Mouse (Mus musculus): ENCODE results near the gene Chml. TPM values are rescaled to one million over a fixed set of nuclear protein-coding genes. Genes with fewer than 3 reads are reported as not detected.

The Chml gene
- total and polyA plus RNA-seq, 3 experiments, result 4.4 to 16.0 TPM; not detected in 1

GRCm38 (mm10) chr1:175707599-175707998 is 14.9 kb upstream of the Chml start:
- no peak overlapping the region for H3K4me3 ChIP-seq (ENCODE audit: control insufficient read depth in 1 of 2, insufficient read depth in 1 of 2, low read depth in 2 of 2, low read length in 2 of 2)
- no peak for TF ChIP-seq GATA1 (IDR thresholded peaks at IDR 0.05; ENCODE audit: low read depth, low read length)
- TF ChIP-seq ELF1 (IDR thresholded peaks at IDR 0.05; ENCODE audit: low read depth, low read length), result no peak
- TF ChIP-seq ZNF384 (IDR thresholded peaks at IDR 0.05; ENCODE audit: low read depth, low read length), result no peak
- no peak for TF ChIP-seq MEF2A (IDR thresholded peaks at IDR 0.05; ENCODE audit: extremely low read depth, insufficient replicate concordance, low read depth, low read length, poor library complexity, severe bottlenecking)
- TF ChIP-seq USF2 (IDR thresholded peaks at IDR 0.05; ENCODE audit: borderline replicate concordance in 1 of 2, insufficient read depth in 1 of 2, low read depth in 1 of 2, low read length in 2 of 2), result no peak
- no peak for TF ChIP-seq ZMIZ1 (IDR thresholded peaks at IDR 0.05; ENCODE audit: low read depth, low read length)
- TF ChIP-seq POLR2AphosphoS2 (IDR thresholded peaks at IDR 0.05; ENCODE audit: low read length), result no peak
- TF ChIP-seq ETS1 (IDR thresholded peaks at IDR 0.05; ENCODE audit: low read depth, low read length), result no peak
- no peak for TF ChIP-seq E2F4 (IDR thresholded peaks at IDR 0.05; ENCODE audit: borderline replicate concordance, low read depth, low read length)
- TF ChIP-seq MXI1 (IDR thresholded peaks at IDR 0.05; ENCODE audit: low read depth, low read length), result no peak
- no peak for TF ChIP-seq CHD2 (IDR thresholded peaks at IDR 0.05; ENCODE audit: low read length)
- no peak for TF ChIP-seq MAFK (IDR thresholded peaks at IDR 0.05; ENCODE audit: borderline replicate concordance, low read depth, low read length)
- no peak for TF ChIP-seq MYB (IDR thresholded peaks at IDR 0.05; ENCODE audit: low read depth, low read length)
- no peak for TF ChIP-seq ZKSCAN1 (IDR thresholded peaks at IDR 0.05; ENCODE audit: low read depth, low read length)
- TF ChIP-seq EP300 (IDR thresholded peaks at IDR 0.05; ENCODE audit: low read depth in 1 of 2, low read length in 2 of 2), result no peak
- no peak for TF ChIP-seq CTCF (IDR thresholded peaks at IDR 0.05 in 2 of 3, conservative IDR thresholded peaks at IDR 0.05 in 1 of 3; ENCODE audit: control insufficient read depth in 1 of 3, insufficient read depth in 1 of 3, low read depth in 2 of 3, low read length in 3 of 3, poor library complexity in 1 of 3, severe bottlenecking in 1 of 3)
- no peak for TF ChIP-seq POLR2A (IDR thresholded peaks at IDR 0.05; ENCODE audit: control insufficient read depth in 1 of 2, insufficient read depth in 1 of 2, low read depth in 1 of 2, low read length in 2 of 2, poor library complexity in 1 of 2)
- TF ChIP-seq KAT2A (conservative IDR thresholded peaks at IDR 0.05; ENCODE audit: low read depth, low read length), result no peak
- TF ChIP-seq TBP (IDR thresholded peaks at IDR 0.05; ENCODE audit: low read depth, low read length), result no peak
- TF ChIP-seq MYC (IDR thresholded peaks at IDR 0.05; ENCODE audit: low read depth, low read length), result no peak
- no peaks in the 10 kb centered on the region for H3K36me3 ChIP-seq (ENCODE audit: control insufficient read depth in 1 of 2, insufficient read depth in 2 of 2, low read length in 2 of 2)
- H3K4me1 ChIP-seq (ENCODE audit: control insufficient read depth in 1 of 2, insufficient read depth in 2 of 2, low read length in 2 of 2), result no peaks in the 10 kb centered on the region
- no peak overlapping the region for H3K9ac ChIP-seq (ENCODE audit: control insufficient read depth, low read depth, low read length, poor library complexity, severe bottlenecking)
- DNase-seq (ENCODE audit: low read depth, low spot score), result no peak
- H3K79me2 ChIP-seq (ENCODE audit: control insufficient read depth, insufficient read depth, low read length, poor library complexity), result no peaks in the 10 kb centered on the region
- H3K27ac ChIP-seq (ENCODE audit: control insufficient read depth, low read depth, low read length), result no peak overlapping the region
- H3K9me3 ChIP-seq (replicated peaks; ENCODE audit: insufficient read depth, low read length), result no peaks in the 10 kb centered on the region
- no peaks in the 10 kb centered on the region for H3K27me3 ChIP-seq (ENCODE audit: control insufficient read depth in 1 of 2, insufficient read depth in 2 of 2, low read length in 2 of 2)

- no peak for DNase-seq (ENCODE audit: low read depth, low spot score)
- no peaks in the 10 kb centered on the region for H3K36me3 ChIP-seq (ENCODE audit: control insufficient read depth in 1 of 2, insufficient read depth in 2 of 2, low read length in 2 of 2)
- H3K79me2 ChIP-seq (ENCODE audit: control insufficient read depth, insufficient read depth, low read length, poor library complexity), result no peaks in the 10 kb centered on the region
- no peaks in the 10 kb centered on the region for H3K27me3 ChIP-seq (ENCODE audit: control insufficient read depth in 1 of 2, insufficient read depth in 2 of 2, low read length in 2 of 2)
- H3K4me3 ChIP-seq (ENCODE audit: control insufficient read depth in 1 of 2, insufficient read depth in 1 of 2, low read depth in 2 of 2, low read length in 2 of 2), result no peak overlapping the region
- no peaks in the 10 kb centered on the region for H3K9me3 ChIP-seq (replicated peaks; ENCODE audit: insufficient read depth, low read length)
- H3K27ac ChIP-seq (ENCODE audit: control insufficient read depth, low read depth, low read length), result no peak overlapping the region
- H3K4me1 ChIP-seq (ENCODE audit: control insufficient read depth in 1 of 2, insufficient read depth in 2 of 2, low read length in 2 of 2), result no peaks in the 10 kb centered on the region
- no peak for TF ChIP-seq SIN3A (IDR thresholded peaks at IDR 0.05; ENCODE audit: low read length)
- no peak for TF ChIP-seq NELFE (IDR thresholded peaks at IDR 0.05; ENCODE audit: low read depth, low read length)
- TF ChIP-seq CHD1 (IDR thresholded peaks at IDR 0.05; ENCODE audit: low read depth, low read length), result no peak
- no peak for TF ChIP-seq ZKSCAN1 (IDR thresholded peaks at IDR 0.05; ENCODE audit: low read depth, low read length)
- TF ChIP-seq UBTF (IDR thresholded peaks at IDR 0.05; ENCODE audit: borderline replicate concordance, insufficient read depth, low read depth, low read length), result no peak
- TF ChIP-seq POLR2AphosphoS5 (IDR thresholded peaks at IDR 0.05; ENCODE audit: borderline replicate concordance, low read depth, low read length), result no peak
- TF ChIP-seq GABPA (IDR thresholded peaks at IDR 0.05; ENCODE audit: low read depth, low read length), result no peak
- TF ChIP-seq BHLHE40 (IDR thresholded peaks at IDR 0.05; ENCODE audit: borderline replicate concordance, low read depth, low read length), result no peak
- no peak for TF ChIP-seq MYC (IDR thresholded peaks at IDR 0.05; ENCODE audit: low read depth, low read length)
- no peak for TF ChIP-seq JUND (IDR thresholded peaks at IDR 0.05; ENCODE audit: low read depth, low read length)
- H3K9ac ChIP-seq (ENCODE audit: control insufficient read depth, low read depth, low read length, poor library complexity, severe bottlenecking), result no peak overlapping the region
Observed at GRCm38 (mm10) chr1:175701145-175701544, 8.4 kb upstream of the Chml start.
